ENCODE assay signal across 25 mouse cellular contexts in the genomic region with DNA sequence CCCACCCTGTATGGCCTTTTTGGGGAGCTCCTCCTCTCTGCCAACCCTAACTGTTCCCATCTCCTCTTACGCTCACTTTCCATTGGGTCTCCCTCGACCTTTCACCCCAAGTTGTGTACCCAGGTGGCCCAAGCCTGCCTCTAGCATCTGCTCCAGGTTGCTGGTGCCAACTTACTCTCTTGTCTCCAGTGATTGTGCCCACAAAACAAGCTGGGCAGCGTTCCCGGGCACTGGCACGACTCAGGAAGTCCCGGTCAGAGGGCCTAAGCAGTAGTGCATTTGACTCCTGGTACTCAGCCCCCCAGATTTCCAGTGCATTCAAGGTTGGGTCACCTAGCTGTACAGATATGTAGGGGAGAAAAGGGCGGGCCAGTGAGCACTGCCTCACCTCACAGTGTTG. TPM values are rescaled to one million over a fixed set of nuclear protein-coding genes. Genes with fewer than 3 reads are reported as not detected.
A peak's percentile ranks its signal among the peaks of the same experiment; 100 is the strongest.
DNase-seq lines count a peak whose midpoint lies in the region; TF ChIP-seq lines count a peak whose summit lies in the region.
"Had no signal": no experiment of that assay in that cellular context is flagged by ENCODE, and none has a peak within 500 bp of the region (broad histone marks: within the 10 kb centered on the region; RNA-seq: fewer than 3 reads in every experiment).

No protein-coding gene starts in this region.

- no peaks in the 10 kb centered on the region; the same call in 1 of the 2 replicates for H3K36me3 ChIP-seq in kidney, adult 2 months (ENCODE audit: control insufficient read depth, insufficient read depth, low read length)

- no peaks in the 10 kb centered on the region; the same call in 1 of the 2 replicates for H3K4me1 ChIP-seq in brown adipose tissue, adult 24 weeks (ENCODE audit: control insufficient read depth, insufficient read depth, insufficient read length, low read length)
- H3K4me1 ChIP-seq in cerebellum, adult 2 months (ENCODE audit: control insufficient read depth, insufficient read depth, low read length): peaks cover 25% of the 10 kb centered on the region
- no peaks in the 10 kb centered on the region for H3K4me1 ChIP-seq in kidney, adult 2 months (ENCODE audit: control insufficient read depth, insufficient read depth, low read length)
- H3K4me1 ChIP-seq: embryonic facial prominence, embryonic 10.5 days; forebrain, embryonic 10.5 days; hindbrain, embryonic 13.5 days; limb, embryonic 13.5 days; midbrain, embryonic 12.5 days; neural tube, embryonic 12.5 days had no signal

- no peak for TF ChIP-seq CTCF in cerebellum, adult 2 months (IDR thresholded peaks at IDR 0.05; ENCODE audit: borderline replicate concordance, insufficient read depth, low read depth, low read length)
- no peak for TF ChIP-seq CTCF in kidney, adult 2 months (conservative IDR thresholded peaks at IDR 0.05; ENCODE audit: insufficient read depth, insufficient read length, low read depth, low read length)

- no peak for TF ChIP-seq POLR2A in cerebellum, adult 2 months (IDR thresholded peaks at IDR 0.05; ENCODE audit: borderline replicate concordance, insufficient read depth, low read length)
- no peak for TF ChIP-seq POLR2A in kidney, adult 2 months (IDR thresholded peaks at IDR 0.05; ENCODE audit: low read depth, low read length)

- no peak overlapping the region for H3K4me3 ChIP-seq in brown adipose tissue, adult 24 weeks (ENCODE audit: insufficient read depth, low read depth, low read length)
- no peak overlapping the region for H3K4me3 ChIP-seq in cerebellum, adult 2 months (replicated peaks; ENCODE audit: insufficient read depth, low read depth, low read length)
- no peak overlapping the region for H3K4me3 ChIP-seq in kidney, adult 2 months (ENCODE audit: insufficient read depth, low read depth, low read length)
- H3K4me3 ChIP-seq: embryonic facial prominence, embryonic 10.5 days; forebrain, embryonic 10.5 days; heart, adult 2 months; hindbrain, embryonic 13.5 days; limb, embryonic 13.5 days; liver, embryonic 12.5 days; midbrain, embryonic 12.5 days; neural tube, embryonic 12.5 days had no signal

- 28% methylated on average over 7 of the region's 7 CpGs for WGBS in cerebellum, adult 2 months
- 88% methylated on average over 7 of the region's 7 CpGs for WGBS in kidney, adult 2 months

- DNase-seq in heart, adult 11 months: peak; percentile 91
- no peak for DNase-seq in heart, adult 9 months (ENCODE audit: low spot score in 2 of 2)
- peak; percentile 62 to 77 for DNase-seq in cerebellum, adult 2 months
- DNase-seq in cerebellum, postnatal 25 days: peak; percentile 77 to 83
- no peak for DNase-seq in kidney, adult 2 months
- no peak for DNase-seq in natural killer cell, adult 2 months (ENCODE audit: low spot score in 2 of 2)
- DNase-seq: B cell, adult 2 months; gastrocnemius, postnatal 25 days; heart, adult 2 months; kidney, adult 8-10 months; kidney, postnatal 10 days; lung, adult 18-20 months; lung, postnatal 10 days; right cerebral cortex, postnatal 14 days had no signal

- peak overlapping the region; percentile 43; the same call in 1 of the 2 replicates for H3K27ac ChIP-seq in brown adipose tissue, adult 24 weeks (replicated peaks; ENCODE audit: low read depth, low read length)
- 0 out of 2 replicates have a peak overlapping the region, but pooled peaks have one; percentile 14 for H3K27ac ChIP-seq in cerebellum, adult 2 months (ENCODE audit: insufficient read depth, low read length)
- H3K27ac ChIP-seq in kidney, adult 2 months (ENCODE audit: insufficient read depth, low read depth, low read length): no peak overlapping the region
- H3K27ac ChIP-seq: embryonic facial prominence, embryonic 10.5 days; forebrain, embryonic 10.5 days; heart, adult 2 months; hindbrain, embryonic 13.5 days; limb, embryonic 13.5 days; liver, embryonic 12.5 days; midbrain, embryonic 12.5 days; neural tube, embryonic 12.5 days had no signal

- H3K27me3 ChIP-seq in cerebellum, adult 2 months (ENCODE audit: control insufficient read depth, insufficient read depth, low read length): no peaks in the 10 kb centered on the region
- no peaks in the 10 kb centered on the region for H3K27me3 ChIP-seq in kidney, adult 2 months (replicated peaks; ENCODE audit: control insufficient read depth, insufficient read depth, low read length)
- H3K27me3 ChIP-seq: CH12.LX; hindbrain, embryonic 13.5 days; limb, embryonic 13.5 days; liver, embryonic 12.5 days; midbrain, embryonic 12.5 days; neural tube, embryonic 12.5 days; Patski had no signal

RNA-seq across cellular contexts. Expression of a gene that starts 15.1 kb away (rescaled TPM):
- 7.8 and 11.1 TPM in 2 replicates for polyA plus RNA-seq in brown adipose tissue, adult 24 weeks (2012; ENCODE audit: insufficient read depth, insufficient read length, missing spikeins)
- polyA plus RNA-seq in cerebellum, adult 2 months (2012; rRNA removed): 23.1 and 23.2 TPM in 2 replicates
- polyA plus RNA-seq in kidney, adult 2 months (2012; rRNA removed): 17.2 and 18.4 TPM in 2 replicates

RNA-seq across cellular contexts. Expression of a gene that starts 18.1 kb away (rescaled TPM):
- polyA plus RNA-seq in brown adipose tissue, adult 24 weeks (2012; ENCODE audit: insufficient read depth, insufficient read length, missing spikeins): 9.0 and 12.7 TPM in 2 replicates
- polyA plus RNA-seq in cerebellum, adult 2 months (2012; rRNA removed): 54.4 and 55.5 TPM in 2 replicates
- 43.0 and 43.9 TPM in 2 replicates for polyA plus RNA-seq in kidney, adult 2 months (2012; rRNA removed)

RNA-seq across cellular contexts. Expression of a gene that starts 22.6 kb away (rescaled TPM):
- 6.2 and 11.8 TPM in 2 replicates for polyA plus RNA-seq in brown adipose tissue, adult 24 weeks (2012; ENCODE audit: insufficient read depth, insufficient read length, missing spikeins)
- 44.1 and 46.3 TPM in 2 replicates for polyA plus RNA-seq in cerebellum, adult 2 months (2012; rRNA removed)
- polyA plus RNA-seq in kidney, adult 2 months (2012; rRNA removed): 30.1 and 31.4 TPM in 2 replicates

RNA-seq across cellular contexts. Expression of a gene that starts 25.2 kb away (rescaled TPM):
- polyA plus RNA-seq in brown adipose tissue, adult 24 weeks (2012; ENCODE audit: insufficient read depth, insufficient read length, missing spikeins): 170 and 220 TPM in 2 replicates
- polyA plus RNA-seq in cerebellum, adult 2 months (2012; rRNA removed): 11.5 and 12.1 TPM in 2 replicates
- polyA plus RNA-seq in kidney, adult 2 months (2012; rRNA removed): 38.9 and 46.2 TPM in 2 replicates

RNA-seq across cellular contexts. Expression of a gene that starts 35.8 kb away (rescaled TPM):
- polyA plus RNA-seq in brown adipose tissue, adult 24 weeks (2012; ENCODE audit: insufficient read depth, insufficient read length, missing spikeins): 7.1 and 19.0 TPM in 2 replicates
- polyA plus RNA-seq in cerebellum, adult 2 months (2012; rRNA removed): 33.0 and 34.7 TPM in 2 replicates
- polyA plus RNA-seq in kidney, adult 2 months (2012; rRNA removed): 38.2 and 44.7 TPM in 2 replicates
- polyA plus RNA-seq: G1E had no signal

Comparison
In these comparisons a context has a peak if more than half of its experiments do, and no peak if none do; other contexts are left out.
1. DNase-seq: peak in heart, adult 11 months (single experiment), cerebellum, adult 2 months (2 of 2) and cerebellum, postnatal 25 days (2 of 2); none in heart, adult 9 months (0 of 2), kidney, adult 2 months (single experiment) and natural killer cell, adult 2 months (0 of 2).